Mouse (Mus musculus): Measurements from ENCODE around the gene Krt19.

The Krt19 gene

DNA sequence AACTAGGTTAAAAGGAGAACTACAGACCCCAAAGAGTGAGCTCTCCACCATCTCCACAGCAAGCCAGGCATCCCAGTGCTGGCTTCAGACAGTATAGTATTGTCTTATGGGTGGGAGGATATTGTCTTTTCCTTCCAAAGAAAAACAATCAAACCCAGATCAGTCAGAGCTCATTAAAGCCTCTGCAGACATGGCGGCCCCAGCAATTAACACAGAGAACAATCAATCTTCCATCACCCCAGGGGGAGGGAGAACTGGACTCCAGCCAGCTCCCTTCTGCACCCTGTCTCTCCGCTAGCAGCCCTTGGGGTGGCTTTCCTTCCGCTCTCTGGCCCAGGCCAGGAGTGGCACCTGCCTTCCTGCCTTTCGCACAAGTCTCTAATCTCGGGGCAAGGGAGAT lies 10.8 kb downstream of the Krt19 start:
- DNase-seq (ENCODE audit: low read depth, low spot score): no peak

- DNase-seq (ENCODE audit: low read depth, low spot score): no peak
These were observed 11.9 kb downstream of the Krt19 start for GRCm38 (mm10) chr11:100136559-100136958.

- no peak for DNase-seq (ENCODE audit: low read depth, low spot score)
These were observed 12.7 kb downstream of the Krt19 start, which contains the start of gene Krt15 for GRCm38 (mm10) chr11:100135731-100136130. TSS of gene Krt15 (minus strand) at chr11:100135928.

- DNase-seq (ENCODE audit: low read depth, low spot score): no peak
These were observed 23.6 kb downstream of the Krt19 start for GRCm38 (mm10) chr11:100124901-100125300.

GRCm38 (mm10) chr11:100121466-100121865 lies 27.0 kb downstream of the Krt19 start, which contains the start of gene Krt13:
TSS of gene Krt13 (minus strand) at chr11:100121566.
- no peak for DNase-seq (ENCODE audit: low read depth, low spot score)

DNA sequence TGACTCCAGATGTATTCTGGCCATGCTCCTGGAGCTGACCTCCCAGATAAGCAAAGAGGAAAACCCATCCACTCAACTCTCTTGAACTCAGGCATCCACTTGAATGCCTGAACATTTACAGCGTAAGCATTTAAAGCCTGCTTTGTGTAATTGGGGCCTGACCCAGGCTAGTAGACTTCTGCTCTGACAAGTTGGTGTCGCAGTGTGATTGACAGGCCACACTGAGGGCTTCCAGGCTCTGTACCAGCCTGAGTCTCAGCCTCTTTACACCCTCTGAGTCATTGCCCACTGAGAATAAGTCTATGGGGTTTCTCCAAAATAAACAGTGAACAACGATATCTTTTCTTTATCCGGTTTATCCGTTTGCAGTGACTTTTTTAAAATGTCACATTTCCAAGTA lies 28.1 kb downstream of the Krt19 start:
- no peak for DNase-seq (ENCODE audit: low read depth, low spot score)

DNA sequence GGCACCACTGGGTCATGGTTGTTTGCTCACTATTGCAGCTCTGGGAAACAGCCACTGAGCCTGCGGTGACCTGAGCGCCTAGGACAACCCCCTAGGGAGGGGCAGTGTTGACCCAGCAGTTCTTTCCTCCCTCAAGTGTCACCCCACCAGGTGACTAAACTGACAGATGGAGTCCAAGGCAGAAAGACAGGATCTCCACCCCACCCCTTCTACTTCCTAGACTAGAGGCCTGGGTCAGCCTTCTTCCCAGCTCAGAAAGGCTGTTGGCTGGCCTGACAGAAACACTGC lies 34.8 kb downstream of the Krt19 start:
- DNase-seq (ENCODE audit: low read depth, low spot score): no peak

DNA sequence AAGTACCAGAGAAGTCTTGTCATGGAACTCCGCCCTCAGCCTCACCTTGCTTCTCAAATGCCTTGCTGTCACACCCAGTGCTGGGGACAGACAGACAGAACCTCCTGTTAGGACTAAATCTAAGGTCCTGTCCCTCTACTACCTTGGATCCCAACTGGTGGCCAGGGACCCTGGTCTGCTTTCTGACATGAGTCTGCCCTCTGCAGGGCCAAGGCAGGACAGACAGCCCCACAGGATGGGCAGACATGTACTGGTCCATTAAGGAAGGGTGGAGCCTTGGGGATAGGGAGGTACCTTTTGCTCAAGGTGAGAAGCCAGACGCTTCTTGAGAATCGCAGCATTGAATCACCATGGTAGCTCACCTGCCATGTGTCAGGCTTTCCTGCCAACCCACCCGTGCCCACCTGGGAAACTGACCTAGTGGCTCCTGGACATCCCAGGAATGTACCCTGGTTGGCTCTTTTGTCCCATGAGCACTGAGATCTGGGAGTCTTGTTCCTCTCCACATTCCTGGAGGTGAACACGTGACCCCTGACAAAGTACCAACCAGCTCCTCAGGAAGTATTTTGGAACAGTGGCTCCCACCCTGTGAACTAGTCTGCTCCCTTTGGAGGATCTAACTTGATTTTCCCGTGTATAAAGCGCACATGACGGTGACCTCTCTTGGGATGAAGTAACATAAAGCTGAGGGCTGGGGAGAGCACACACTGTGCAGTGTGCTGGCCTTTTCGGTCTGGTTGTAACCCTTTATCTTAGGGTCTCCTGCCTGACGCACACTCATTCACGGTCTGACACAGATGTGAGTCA lies 35.3 kb downstream of the Krt19 start:
- no peak for DNase-seq (ENCODE audit: low read depth, low spot score)

- DNase-seq (ENCODE audit: low read depth, low spot score): no peak
These were observed 42.8 kb downstream of the Krt19 start, which contains the start of gene Krt36 for GRCm38 (mm10) chr11:100105576-100106122. TSS of gene Krt36 (minus strand) at chr11:100105626.

DNA sequence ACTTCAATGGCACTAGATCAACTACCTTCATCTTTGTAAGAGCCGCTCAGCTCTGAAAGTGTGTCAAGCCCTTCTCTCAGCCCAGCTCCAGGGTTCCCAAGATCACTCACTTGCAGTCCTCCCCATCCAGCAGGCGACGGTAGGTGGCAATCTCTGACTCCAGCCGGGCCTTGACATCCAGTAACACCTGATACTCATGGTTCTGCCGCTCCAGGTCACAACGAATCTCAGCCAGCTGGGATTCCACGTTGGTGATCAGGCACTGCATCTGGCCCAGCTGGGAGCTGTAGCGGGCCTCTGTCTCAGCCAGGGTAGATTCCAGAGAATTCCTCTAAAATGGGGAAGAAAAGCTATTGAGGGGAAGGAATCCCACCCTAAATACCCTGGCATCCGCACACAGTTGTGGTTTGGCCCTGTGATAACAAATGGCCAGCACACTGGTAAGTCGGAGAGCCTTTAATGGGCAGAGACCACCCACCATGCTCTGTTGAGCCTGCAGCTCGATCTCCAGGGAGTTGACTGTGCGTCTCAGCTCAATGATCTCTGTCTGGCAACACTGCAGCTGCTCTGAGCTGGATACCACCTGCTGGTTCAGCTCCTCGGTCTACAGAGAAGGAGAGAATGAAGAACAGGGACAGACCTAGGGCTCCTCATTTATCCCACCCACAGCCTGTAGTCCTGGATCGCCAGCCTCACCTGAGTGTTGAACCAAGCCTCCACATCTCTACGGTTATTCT lies 45.6 kb downstream of the Krt19 start:
- DNase-seq (ENCODE audit: low read depth, low spot score): no peak

DNA sequence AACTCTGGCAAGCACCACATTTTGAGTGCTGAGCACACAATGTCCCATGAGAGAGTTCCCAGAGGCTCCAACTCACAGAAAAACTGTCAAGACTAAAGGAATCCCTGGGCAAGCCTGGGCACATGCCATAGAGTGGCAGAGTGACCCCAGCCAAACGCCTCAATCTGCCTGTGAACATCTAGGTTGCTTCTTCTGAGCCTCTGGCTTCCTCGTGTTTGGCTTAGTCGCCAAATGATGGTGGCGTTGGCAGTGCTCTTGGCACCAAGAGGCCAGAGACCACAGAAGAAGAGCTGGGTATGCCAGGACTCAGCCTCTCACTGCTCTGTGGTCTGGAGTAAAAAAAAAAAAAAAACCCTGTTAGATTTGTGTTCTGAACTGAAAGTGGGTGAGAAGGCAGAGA lies 48.1 kb downstream of the Krt19 start:
- no peak for DNase-seq (ENCODE audit: low read depth, low spot score)

GRCm38 (mm10) chr11:100097819-100098218 lies 50.6 kb downstream of the Krt19 start:
- DNase-seq (ENCODE audit: low read depth, low spot score): no peak

DNA sequence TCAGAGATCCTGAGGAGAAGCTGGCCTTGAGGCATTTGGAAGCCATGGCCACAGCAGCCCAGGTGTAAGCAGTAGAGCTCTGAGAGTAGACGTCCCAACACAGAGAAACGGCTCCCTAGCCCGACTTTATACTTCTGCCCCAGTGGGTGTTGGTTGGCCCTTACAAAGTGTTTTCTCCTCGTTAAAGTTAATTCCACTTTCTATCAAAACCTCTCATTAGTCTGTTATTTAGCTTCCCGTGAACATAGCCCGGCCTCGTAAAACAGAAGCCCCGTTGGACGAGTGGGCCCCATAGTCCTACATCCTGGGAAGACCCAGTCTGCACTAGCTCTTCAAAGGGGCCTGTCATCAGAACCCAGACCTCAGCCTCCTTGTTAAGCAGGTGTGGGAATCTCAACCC lies 52.3 kb downstream of the Krt19 start, which contains the start of gene Krt35:
Gene Krt35 (minus strand): TSS at position 101 of the 400 bp plus-strand sequence.
- no peak for DNase-seq (ENCODE audit: low read depth, low spot score)
